Mouse (Mus musculus): Measurements from ENCODE around the gene Slc30a1.

The Slc30a1 gene

GRCm38 (mm10) chr1:191896806-191897552 lies 9.6 kb upstream of the Slc30a1 start:
- CTCF ChIA-PET, result no interaction called here

DNA sequence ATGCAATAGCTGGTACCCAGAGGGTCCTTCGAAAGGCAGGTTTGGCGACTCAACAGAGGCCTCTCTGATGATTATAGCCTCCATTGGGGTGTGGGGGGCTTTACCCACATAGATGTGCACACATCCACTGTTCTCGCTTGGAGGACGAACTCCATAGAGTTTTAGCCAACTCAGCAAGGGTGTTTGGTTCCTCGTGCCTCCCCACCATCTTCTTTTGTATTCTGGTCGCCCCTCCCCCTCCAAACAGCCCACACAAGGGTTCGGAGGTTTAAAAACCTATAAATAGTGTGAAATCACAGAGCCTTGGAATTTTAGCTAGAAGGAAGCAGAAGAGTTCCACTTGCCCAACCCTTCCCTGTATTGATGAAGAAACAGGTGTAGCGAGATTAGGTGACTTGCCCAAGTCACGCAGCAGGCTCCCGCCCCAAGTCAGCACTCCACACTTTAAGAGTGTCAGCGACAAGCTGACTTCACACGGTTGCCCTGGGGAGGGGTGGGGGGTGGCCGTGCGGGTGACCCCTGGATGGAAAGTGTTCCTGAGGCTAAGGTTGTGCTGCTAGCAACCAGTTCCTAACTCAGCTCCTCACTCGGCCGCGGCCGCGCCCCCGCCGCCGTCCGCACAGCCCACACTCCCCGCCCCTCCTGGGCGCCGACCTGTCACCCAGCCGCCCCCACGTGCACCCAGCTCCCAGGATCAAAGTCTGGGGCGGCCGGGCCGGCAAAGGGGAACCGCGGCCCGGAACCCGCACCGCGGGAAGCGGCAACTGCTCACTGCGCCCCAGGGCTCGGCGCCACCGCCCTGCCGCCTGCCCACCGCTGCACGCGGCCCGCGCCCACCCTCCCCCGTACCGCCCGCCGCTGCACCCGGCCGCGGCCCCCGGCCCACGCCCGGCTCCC lies 682 bp upstream of the Slc30a1 start:
- CTCF ChIA-PET, result interaction anchor here (0.6 kb wide), 1 partner anchor 173 kb away, joined by 3 read pairs; no protein-coding TSS in a partner anchor

DNA sequence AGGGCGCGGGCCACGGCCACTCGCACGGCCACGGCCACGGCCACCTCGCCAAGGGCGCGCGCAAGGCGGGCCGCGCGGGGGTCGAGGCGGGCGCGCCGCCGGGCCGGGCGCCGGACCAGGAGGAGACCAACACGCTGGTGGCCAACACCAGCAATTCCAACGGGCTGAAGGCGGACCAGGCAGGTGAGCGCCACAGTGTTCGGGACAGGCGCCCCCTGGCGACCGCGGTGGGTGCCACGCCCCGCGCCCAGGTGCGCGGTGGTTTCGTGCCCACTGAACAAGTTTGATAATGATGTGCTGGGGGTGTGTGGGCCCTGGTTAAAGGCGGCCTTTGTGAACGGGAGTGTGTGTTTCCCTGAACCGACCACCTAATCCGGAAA lies 854 bp downstream of the Slc30a1 start:
- CTCF ChIA-PET, result no interaction called here

GRCm38 (mm10) chr1:191908906-191909305 lies 2.3 kb downstream of the Slc30a1 start:
- CTCF ChIA-PET, result no interaction called here

- CTCF ChIA-PET, result no interaction called here
These were observed 2.7 kb downstream of the Slc30a1 start for GRCm38 (mm10) chr1:191909316-191909715.

DNA sequence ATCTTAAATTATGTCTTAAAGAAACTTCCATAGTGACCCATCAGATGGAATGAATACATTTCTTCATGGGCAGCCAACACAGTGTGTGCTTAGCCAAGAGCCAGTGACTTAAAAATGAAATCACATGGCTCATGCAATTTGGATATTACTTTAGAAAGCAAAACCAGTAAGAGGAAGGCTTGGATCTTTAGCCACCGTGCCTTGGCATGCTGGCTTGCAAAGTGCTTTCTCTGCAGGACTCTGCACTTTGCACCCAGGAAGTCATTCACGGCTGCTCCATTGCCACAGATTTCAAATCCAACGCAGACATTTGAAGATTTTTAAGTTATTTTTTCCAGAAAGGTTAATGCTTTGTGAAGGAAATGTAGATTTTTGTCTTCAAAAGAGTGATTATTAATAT lies 4.1 kb downstream of the Slc30a1 start:
- CTCF ChIA-PET, result no interaction called here

DNA sequence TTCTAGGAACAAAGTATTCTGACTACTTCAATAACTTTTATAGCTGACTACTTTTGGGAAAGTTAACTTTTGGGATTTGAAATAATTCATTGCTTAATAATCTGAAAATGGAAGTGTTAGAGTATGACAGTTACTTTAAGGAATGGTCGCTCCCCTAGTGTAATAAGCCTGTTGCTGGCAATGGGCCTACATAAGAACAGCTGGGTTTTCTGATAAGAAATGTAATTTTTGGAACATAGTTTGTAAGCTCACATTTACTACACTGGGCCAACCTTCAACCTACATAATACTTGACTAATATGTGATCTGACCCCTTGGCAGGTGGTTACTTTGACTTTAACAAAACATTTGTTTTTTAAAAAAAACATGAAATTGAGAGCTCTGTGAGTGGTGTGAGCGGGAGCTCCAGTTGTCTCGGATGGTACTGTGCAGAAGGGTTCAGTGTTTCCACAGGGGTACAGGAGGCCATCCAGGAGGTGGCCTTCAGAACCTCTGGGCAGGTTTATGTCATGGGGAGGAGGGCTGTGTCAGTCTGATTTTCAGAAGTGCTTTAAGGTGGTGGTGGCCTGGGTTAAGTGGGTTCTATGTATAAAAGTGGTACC lies 4.6 kb downstream of the Slc30a1 start:
- CTCF ChIA-PET, result interaction anchor here (0.7 kb wide), 3 partner anchors 28 to 474 kb away, joined by 4 to 5 read pairs (median 5); no protein-coding TSS in a partner anchor

DNA sequence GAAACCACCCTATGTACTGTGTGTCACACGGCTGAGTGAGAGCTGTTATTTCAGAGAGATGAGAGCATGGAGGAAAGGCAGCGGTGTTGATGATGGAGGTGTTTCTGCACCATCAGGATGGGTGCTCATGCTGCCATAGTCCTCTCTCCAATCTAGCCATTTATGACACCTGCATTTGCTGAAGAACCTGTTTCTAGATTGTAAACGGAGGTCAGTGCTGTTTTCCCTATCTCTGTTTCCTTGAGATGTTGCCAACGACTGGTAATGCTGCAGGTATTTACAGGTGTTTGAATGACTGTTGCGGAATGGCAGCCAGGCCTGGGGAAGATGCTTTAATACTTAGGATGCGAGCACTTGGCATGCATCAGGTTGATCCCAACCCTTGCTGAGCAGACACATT lies 8.1 kb downstream of the Slc30a1 start:
- CTCF ChIA-PET, result no interaction called here

- CTCF ChIA-PET, result no interaction called here
These were observed 9.0 kb downstream of the Slc30a1 start for GRCm38 (mm10) chr1:191915586-191915985.

DNA sequence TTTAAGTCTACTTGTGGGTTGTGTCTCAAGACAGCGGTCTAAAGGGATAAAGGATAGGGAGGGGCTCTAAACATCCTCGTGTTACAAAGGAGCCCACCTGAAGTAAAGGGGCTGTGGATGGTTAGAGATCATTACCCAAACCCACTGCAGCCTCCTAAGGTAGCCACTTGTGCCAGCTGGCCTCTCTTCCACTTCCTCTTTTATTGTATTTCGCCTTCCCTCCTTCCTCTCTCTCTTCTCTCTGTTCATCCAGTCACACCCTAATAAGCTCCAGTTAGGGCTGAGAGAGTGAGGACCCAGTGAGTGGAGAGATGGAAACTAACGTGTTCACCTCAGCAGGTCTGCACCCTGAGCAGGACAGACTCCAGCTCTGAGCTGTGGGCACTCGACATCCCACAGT lies 10.3 kb downstream of the Slc30a1 start:
- CTCF ChIA-PET, result no interaction called here

DNA sequence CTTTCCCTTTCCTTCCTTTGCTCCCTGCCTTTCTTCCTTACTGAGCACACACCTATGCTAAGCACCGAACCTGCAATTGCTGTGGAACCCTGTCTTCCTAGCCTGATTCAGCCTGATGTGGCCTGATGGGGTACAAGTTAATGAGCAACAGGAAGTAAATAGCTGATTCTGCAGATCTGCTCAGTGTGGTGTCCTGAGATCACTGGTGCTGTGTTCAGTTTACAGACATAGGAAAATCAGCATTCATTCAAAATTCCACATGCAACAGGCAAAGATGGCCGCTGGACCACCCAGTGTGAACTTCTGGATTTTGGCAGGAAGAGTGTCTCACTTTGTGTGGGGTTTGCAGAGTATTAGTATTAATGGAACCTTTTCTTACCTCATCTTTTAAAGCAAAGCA lies 12.8 kb downstream of the Slc30a1 start:
- CTCF ChIA-PET, result no interaction called here

DNA sequence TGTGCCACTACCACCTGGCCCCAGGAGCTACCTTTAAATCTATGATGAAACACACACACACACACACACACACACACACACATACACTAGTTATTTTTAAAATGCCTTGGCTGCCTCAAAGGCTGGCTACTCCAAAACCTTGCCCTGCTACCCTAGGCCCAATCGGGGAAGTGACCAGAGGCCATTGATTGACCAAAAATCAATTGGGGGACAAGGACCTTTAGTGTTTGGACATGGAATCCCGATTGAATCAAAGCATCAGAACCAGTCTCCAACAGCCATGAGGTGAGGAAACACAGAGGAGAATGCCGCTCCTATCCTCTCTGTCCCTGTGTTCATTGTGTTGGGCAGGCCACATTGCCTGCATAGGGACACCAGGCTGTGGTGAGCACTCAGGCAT lies 15.1 kb downstream of the Slc30a1 start:
- CTCF ChIA-PET, result interaction anchor here (0.6 kb wide), 1 partner anchor 175 kb away, joined by 15 read pairs; no protein-coding TSS in a partner anchor

GRCm38 (mm10) chr1:191925496-191925895 lies 18.9 kb downstream of the Slc30a1 start:
- CTCF ChIA-PET, result no interaction called here

- CTCF ChIA-PET, result interaction anchor here (0.6 kb wide), 1 partner anchor 30 kb away, joined by 4 read pairs; no protein-coding TSS in a partner anchor
These were observed 20.1 kb downstream of the Slc30a1 start for GRCm38 (mm10) chr1:191926681-191927080.

- CTCF ChIA-PET, result no interaction called here
These were observed 21.8 kb downstream of the Slc30a1 start for GRCm38 (mm10) chr1:191928345-191928744.

DNA sequence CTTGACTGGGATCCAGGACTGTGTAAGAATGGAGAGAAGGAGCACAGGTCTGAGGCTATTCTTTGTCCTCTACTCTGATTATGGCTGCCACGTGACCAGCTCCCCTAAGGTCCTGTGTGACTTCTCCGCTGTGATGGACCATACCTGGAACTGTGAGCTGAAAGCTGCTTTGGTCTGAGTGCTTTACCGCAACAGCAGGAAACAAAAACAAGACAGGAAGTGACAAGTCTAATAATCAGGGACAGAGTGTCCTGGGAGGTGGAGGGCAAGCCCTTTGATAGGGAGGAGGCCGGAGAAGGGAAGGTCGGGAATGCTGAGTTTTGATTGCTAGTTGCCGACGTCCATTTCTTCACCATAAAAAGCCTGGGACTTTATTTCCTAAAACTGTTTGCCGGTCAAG lies 22.5 kb downstream of the Slc30a1 start:
- CTCF ChIA-PET, result no interaction called here

DNA sequence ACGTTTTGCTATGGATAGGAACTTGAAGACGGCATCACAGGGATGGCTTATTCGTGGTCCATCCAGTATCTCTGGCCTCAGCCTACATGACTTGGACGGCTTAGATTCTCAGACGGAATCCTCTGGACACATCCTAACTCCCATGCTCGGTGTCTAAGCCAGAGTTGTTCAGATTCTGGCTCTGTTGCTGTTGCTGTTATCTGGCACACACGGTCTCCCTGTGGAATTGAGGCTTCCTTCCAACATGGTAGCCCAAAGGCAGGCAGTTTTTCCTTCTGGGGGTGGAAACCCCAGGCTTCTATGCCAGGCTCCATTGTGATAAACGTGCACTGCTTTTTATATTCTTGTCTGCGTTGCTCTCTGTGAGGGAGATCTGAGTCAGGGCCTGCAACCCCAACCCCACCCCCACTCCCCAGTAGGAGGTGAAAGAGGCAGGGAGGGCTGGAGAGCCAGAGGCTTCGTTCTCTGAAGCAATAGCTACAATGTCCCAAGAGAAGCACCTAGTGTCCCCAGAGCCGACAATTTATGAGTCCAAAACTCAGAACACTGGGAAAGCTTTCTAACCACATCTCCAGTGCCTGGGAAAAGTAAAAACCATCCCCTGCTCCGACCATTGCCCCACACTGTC lies 23.4 kb downstream of the Slc30a1 start:
- CTCF ChIA-PET, result no interaction called here

DNA sequence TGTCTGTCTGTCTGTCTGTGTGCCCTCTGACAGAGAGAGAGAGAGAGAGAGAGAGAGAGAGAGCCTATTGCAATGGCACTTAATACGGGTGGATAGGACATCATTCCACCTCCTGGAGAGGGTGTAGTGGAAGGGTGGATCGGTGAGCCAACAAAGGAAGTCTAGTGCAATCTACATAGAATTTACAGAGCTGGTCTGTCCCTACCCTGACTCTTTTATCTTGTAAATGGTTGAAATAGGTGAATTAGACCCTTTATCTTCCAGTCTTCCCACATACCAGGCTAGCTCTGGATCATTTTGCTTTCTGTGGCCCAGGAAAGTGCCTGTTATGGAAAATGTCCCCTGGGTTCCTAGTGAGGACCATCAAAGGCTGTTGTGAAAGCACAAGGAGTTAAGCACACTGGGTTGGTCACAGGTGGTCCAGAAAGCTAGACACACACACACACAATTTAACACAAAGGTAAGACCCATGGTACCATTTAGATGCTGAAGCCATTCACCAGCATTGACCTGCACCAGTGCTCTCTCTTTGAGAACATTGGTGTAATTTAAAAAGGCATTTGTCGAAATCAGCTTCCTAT lies 24.0 kb downstream of the Slc30a1 start:
- CTCF ChIA-PET, result no interaction called here

DNA sequence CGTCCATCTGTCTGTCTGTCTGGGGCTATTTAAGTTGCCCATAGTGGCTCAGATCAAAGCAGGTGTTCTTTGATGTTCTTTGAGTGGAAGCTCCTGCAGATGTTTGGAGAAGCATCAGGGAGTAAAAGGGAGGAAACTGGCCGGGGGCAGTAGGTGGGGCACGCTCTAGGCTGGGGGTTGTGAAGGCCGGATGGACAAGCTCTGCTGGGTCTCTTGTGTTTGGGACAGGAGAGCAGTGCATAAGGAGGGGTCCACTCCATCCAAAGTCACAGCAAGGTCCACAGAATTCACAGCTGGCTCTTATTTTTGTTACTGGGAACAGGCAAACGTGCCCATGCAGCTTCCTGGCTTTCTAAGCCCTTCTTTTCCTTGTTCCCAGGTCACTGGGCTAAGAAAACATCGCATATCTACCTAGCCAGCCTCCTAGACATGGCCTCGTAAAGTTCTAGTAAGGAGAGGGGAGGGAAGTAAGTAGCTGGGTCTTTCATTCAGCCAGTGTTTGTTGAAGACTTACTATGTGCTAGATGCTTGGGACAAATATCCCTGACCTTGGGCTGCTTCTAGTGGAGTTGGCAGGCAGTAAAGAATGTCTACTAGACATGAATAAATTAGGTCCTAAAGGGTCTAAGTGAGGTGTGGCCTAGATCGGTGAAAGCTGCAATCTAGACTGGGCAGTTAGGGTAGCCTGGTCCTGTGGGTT lies 25.9 kb downstream of the Slc30a1 start:
- CTCF ChIA-PET, result no interaction called here

- CTCF ChIA-PET, result no interaction called here
These were observed 26.5 kb downstream of the Slc30a1 start for GRCm38 (mm10) chr1:191932986-191933632.

- CTCF ChIA-PET, result no interaction called here
These were observed 37.1 kb downstream of the Slc30a1 start for GRCm38 (mm10) chr1:191943638-191944037.

Measured in spleen, embryonic (tissue).